Mouse (Mus musculus) bone marrow, adult 2 months (tissue): Measurements from ENCODE around the gene Gm49358.

Experiments
- CTCF ChIP-seq: fragments of 200-500 bp; IDR thresholded peaks from 2 replicates; pipeline ENCODE4 v1.5.1; 2011; ENCODE audit warnings: low read length, control low read depth; ENCODE audit not compliant: control insufficient read depth, insufficient read depth
- POLR2A ChIP-seq: fragments of 200-500 bp; IDR thresholded peaks from 2 replicates; pipeline ENCODE4 v1.6.1; 2011; ENCODE audit warnings: low read depth, mild to moderate bottlenecking, control low read depth, low read length, borderline replicate concordance; ENCODE audit not compliant: control insufficient read depth

DNA sequence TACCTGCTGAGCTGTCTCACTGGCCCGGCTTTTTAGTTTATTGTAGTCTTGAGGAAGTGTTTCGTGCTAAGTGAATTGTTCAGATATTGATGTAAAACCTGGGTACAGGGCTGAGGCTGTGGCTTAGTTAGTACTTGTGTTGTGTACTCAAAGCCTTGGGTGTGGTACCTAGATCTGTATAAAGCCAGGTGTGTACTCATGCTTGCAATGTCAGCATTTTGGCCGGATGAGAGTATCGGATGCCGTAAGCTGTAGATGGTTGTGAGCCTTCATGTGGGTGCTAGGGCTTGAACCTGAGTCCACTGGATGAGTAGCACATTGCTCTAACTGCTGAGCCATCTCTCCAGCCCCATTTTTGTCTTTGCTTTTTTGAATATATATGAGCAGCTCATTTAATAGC, 22.3 kb downstream of the Gm49358 start:
- TF ChIP-seq CTCF (no peak), POLR2A (no peak)
